Mouse (Mus musculus): ENCODE measurements at regions not wholly inside any gene's neighbourhood (a gene's known extent, or its start where the extent isn't known, plus 50 kb on each side); places are given as distances from the start of the nearest gene placed in this dataset.
A peak's percentile ranks its signal among the peaks of the same experiment; 100 is the strongest.

DNA sequence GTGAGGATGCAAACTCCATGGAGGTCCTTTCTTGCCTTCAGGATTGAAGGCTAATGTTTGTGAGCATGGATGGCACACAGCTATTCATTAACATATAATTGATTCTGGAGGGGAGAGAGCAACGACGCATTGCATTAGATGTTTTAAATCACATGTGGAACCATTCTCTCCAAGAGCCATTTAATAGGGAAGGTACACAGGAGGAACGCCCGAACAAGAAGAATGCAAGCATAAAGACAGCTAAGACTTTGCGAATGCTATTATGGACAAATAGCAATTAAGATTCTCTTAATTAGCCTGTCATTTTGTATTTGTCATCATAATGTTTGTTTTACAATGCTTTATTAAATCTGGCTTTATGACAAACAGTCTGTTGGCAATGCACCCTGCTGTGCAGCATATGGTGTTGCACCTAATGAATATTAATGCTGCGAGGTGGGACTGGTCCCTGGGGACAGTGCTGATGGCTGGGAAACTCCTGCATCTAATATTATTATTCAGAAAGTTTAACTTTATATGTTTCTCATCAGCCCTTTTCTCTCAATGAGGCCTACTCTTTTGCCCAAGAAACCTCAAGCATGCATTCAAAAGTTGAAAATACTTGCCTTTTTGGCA lies 497.5 kb downstream of the Pros1 start:
- peak; percentile 10 for DNase-seq

DNA sequence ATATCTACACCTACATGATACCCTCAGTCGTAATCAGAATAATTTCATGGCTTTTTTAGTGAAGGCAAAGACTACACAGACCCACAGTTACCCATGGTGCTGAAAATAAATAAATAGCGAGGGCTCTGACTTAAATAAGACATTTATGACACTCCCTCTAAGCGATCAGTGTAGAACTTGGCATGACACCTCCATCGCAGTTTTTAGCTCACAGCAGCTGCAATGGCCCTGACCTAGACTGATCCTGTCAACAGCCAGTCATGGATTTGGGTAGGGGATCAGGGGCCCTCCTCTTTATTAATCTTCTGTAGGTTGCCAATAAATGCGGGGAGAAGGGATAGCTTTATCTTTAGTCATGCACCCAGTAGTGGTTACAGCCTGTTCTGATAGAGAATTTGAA lies 494.1 kb downstream of the Epha3 start:
- no peak for DNase-seq

DNA sequence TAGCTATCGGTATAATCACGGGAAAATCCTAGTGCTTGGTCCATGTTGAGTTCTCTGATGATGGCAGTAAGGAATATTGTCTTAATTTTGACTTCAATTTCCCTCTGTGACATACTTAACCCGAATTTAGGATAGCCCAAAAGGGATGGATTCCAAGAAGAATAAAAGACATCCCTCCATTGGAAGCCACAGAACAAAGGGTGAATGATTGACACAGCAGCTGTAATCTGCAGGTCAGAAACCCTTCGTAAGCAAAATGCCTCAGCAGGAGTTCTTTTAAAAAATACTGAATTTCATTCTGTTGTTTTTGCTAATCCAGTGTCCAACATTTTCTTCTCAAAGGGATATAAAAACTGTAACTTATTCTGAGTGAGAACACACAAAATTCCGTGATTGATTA lies 492.7 kb downstream of the Epha3 start:
- DNase-seq: no peak

DNA sequence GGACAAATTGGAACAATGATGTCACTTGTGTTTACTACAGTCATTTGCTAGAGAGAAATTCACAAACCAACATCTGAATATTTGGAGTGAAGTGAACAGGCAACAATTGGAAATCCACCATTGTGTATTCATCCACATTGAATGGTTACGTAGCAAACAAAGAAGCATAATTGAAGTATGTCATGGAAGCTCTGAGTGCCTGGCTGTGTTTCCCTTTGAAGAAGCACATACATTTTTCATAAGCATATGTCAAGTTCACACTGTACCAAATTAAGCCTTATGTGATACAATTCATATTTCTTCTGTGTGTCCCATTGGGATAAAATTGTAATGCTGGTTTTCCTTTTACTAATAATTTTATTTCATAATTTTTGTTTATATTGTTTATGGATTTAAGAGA lies 459.0 kb downstream of the Epha3 start:
- no peak for DNase-seq

DNA sequence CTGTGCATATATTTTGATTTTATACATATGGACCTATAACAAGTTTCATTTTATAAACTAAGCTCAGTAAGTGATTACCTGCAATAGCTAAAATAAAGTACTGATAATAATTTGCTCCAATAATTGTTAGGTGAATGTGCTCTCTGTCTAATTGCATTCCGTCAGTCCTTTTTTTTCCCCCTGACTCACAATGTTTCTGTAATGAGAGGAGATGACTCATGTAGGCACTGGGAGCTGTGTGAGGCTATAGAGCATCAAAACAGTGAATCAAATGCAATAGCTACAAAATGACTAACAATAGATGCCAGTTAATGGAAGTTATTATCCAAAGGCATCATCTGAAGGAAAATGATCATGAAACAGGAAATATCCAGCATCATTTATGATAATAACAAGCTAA lies 451.3 kb downstream of the Epha3 start:
- DNase-seq: no peak

DNA sequence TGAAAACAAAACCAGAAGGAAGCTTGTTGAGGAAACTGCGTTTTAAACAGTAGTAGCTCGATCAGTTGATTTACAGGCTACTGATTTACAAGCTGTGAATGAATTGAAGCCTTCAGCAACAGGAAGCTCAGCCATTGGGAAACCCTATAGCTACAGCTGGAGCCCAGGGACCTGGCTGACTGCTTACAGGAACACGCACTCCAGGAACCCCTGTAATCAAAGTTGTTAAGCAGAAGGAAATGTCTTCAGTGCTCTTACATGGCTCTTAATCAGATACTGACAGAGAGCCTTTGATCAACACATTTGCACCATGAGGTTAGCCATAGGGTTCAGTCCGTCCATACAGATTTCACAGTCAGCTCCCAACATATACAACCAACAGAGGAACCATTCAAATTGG lies 411.7 kb downstream of the Epha3 start:
- no peak for DNase-seq

DNA sequence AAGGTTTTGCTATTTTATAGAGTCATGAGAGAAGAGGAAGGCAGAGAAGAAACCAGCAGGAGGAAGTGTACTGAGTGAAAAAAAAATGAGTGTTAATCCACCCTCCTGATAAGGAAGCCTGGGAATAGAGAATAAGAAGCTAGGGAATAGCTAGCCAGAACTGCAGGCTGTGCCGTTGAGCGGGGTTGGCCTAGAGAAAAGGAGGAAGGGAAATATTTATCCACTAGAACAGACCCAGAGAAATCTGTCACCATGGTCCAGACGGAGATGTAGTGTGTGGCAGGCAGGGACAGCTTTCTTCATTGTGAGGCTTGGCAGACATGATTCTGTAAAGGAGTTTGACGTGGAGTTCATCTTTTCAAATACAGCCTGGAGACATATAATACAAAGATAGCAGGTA lies 397.4 kb downstream of the Epha3 start:
- no peak for DNase-seq

DNA sequence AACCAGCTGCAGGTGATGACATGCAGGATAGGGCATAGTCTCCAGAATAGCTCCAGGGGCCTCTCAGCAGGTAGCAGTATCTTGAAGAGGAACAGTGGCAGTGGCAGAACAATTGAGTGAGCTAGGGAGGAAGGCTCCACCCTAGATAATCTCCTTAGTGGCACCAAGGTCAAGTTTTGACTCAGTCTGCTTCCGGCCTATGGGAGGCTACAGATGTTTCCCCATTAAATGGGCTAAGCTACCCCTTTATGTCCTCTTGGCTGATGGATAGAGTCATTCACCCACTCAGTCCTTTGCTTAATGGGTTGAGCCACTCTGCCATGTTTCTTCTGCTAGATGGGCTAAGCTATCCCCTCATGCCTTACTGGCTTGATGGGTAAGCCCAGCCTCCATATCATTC lies 395.1 kb downstream of the Epha3 start:
- no peak for DNase-seq

All from cerebellum, adult 8-10 months (tissue).